In genomic region chr10:127510895-127511617, GRCm38 (mm10) we compare ENCODE assay signal across 8 mouse cellular contexts. TPM values are rescaled to one million over a fixed set of nuclear protein-coding genes. Genes with fewer than 3 reads are reported as not detected.
DNase-seq lines count a peak whose midpoint lies in the region; ATAC-seq and TF ChIP-seq lines count a peak whose summit lies in the region.

No protein-coding gene starts in this region.

- no peak for TF ChIP-seq POLR2A in spleen, adult 2 months (IDR thresholded peaks at IDR 0.05; ENCODE audit: low read depth, low read length)

- no peak overlapping the region for H3K27ac ChIP-seq in spleen, adult 2 months (ENCODE audit: insufficient read depth, low read length)
- no peak overlapping the region for H3K27ac ChIP-seq in limb, embryonic 15.5 days

- H3K36me3 ChIP-seq in spleen, adult 2 months (ENCODE audit: control insufficient read depth, insufficient read depth, low read length), result no peaks in the 10 kb centered on the region
- H3K36me3 ChIP-seq in limb, embryonic 15.5 days, result peaks cover 3% of the 10 kb centered on the region; the same call in 1 of the 2 replicates

- ATAC-seq in limb, embryonic 15.5 days (ENCODE audit: insufficient number of reproducible peaks, low FRiP score, low TSS enrichment, low read depth), result no peak

- 16% methylated on average over 11 of the region's 11 CpGs for WGBS in spleen, adult 2 months
- 13% methylated on average over 11 of the region's 11 CpGs for WGBS in limb, embryonic 15.5 days

- H3K9ac ChIP-seq in limb, embryonic 15.5 days, result no peak overlapping the region

- peak; percentile 65 for DNase-seq in cerebellum, adult 11-12 months
- no peak for DNase-seq in cerebellum, adult 18-20 months
- DNase-seq in spleen, adult 2 months (ENCODE audit: low read depth in 1 of 2, low spot score in 2 of 2), result no peak
- no peak for DNase-seq in spleen, adult 12 weeks (ENCODE audit: low spot score)
- DNase-seq in urinary bladder, adult 2 months (ENCODE audit: low spot score), result no peak
- no peak for DNase-seq in testis, postnatal 14 days (ENCODE audit: low spot score)
- no peak for DNase-seq in adrenal gland, postnatal 10 days

- H3K9me3 ChIP-seq in limb, embryonic 15.5 days, result no peaks in the 10 kb centered on the region

- TF ChIP-seq CTCF in spleen, adult 2 months (IDR thresholded peaks at IDR 0.05; ENCODE audit: extremely low read depth, insufficient read depth, insufficient read length, insufficient replicate concordance), result no peak

- H3K27me3 ChIP-seq in spleen, adult 2 months (ENCODE audit: control insufficient read depth, insufficient read depth, low read length), result peaks cover 16% of the 10 kb centered on the region
- peaks cover 80% of the 10 kb centered on the region for H3K27me3 ChIP-seq in limb, embryonic 15.5 days

- peaks cover 20% of the 10 kb centered on the region; the same call in 1 of the 2 replicates for H3K4me1 ChIP-seq in spleen, adult 2 months (ENCODE audit: control insufficient read depth, insufficient read depth, insufficient read length)
- peaks cover 80% of the 10 kb centered on the region for H3K4me1 ChIP-seq in limb, embryonic 15.5 days

- peak overlapping the region; percentile 62; the same call in 1 of the 2 replicates for H3K4me3 ChIP-seq in spleen, adult 2 months (ENCODE audit: extremely low read depth, insufficient read depth, insufficient read length)
- peak overlapping the region; percentile 50 for H3K4me3 ChIP-seq in limb, embryonic 15.5 days

- H3K4me2 ChIP-seq in limb, embryonic 15.5 days, result peak overlapping the region; percentile 97

RNA-seq across cellular contexts. Expression of gene Ndufa4l2, which starts 3.7 kb away (rescaled TPM):
- polyA plus RNA-seq in spleen, adult 2 months (2012; rRNA removed), result 6.9 and 12.2 TPM in 2 replicates
- polyA plus RNA-seq in limb, embryonic 15.5 days (2015; fragmentation: Nextera tagmentation; extraction: Ambion mirVana), result 328 and 370 TPM in 2 replicates
- polyA plus RNA-seq in urinary bladder, adult 2 months (2012; rRNA removed), result 21.2 and 32.1 TPM in 2 replicates
- 10 to 100 TPM; 49.3 to 56.4 TPM for total RNA-seq in adrenal gland, postnatal 10 days (2021)

RNA-seq across cellular contexts. Expression of gene Stac3, which starts 9.6 kb away (rescaled TPM):
- polyA plus RNA-seq in spleen, adult 2 months (2012; rRNA removed), result 2.0 and 2.2 TPM in 2 replicates
- 17.2 and 38.7 TPM in 2 replicates for polyA plus RNA-seq in limb, embryonic 15.5 days (2015; fragmentation: Nextera tagmentation; extraction: Ambion mirVana)
- polyA plus RNA-seq in urinary bladder, adult 2 months (2012; rRNA removed), result 2.3 and 4.3 TPM in 2 replicates
- total RNA-seq in adrenal gland, postnatal 10 days (2021), result 10 to 100 TPM in 1 of 2 experiments, 1 to 10 TPM in 1; 5.2 to 16.9 TPM

RNA-seq across cellular contexts. Expression of gene Shmt2, which starts 11.2 kb away (rescaled TPM):
- 99.9 and 133 TPM in 2 replicates for polyA plus RNA-seq in spleen, adult 2 months (2012; rRNA removed)
- polyA plus RNA-seq in limb, embryonic 15.5 days (2015; fragmentation: Nextera tagmentation; extraction: Ambion mirVana), result 112 and 122 TPM in 2 replicates
- polyA plus RNA-seq in urinary bladder, adult 2 months (2012; rRNA removed), result 58.7 and 63.9 TPM in 2 replicates
- 10 to 100 TPM; 56.1 to 57.7 TPM for total RNA-seq in adrenal gland, postnatal 10 days (2021)

RNA-seq across cellular contexts. Expression of gene Nxph4, which starts 23.3 kb away (rescaled TPM):
- polyA plus RNA-seq in spleen, adult 2 months (2012; rRNA removed), result not detected in 2 replicates
- 21.7 and 25.1 TPM in 2 replicates for polyA plus RNA-seq in limb, embryonic 15.5 days (2015; fragmentation: Nextera tagmentation; extraction: Ambion mirVana)
- 0.04 and 0.07 TPM in 2 replicates for polyA plus RNA-seq in urinary bladder, adult 2 months (2012; rRNA removed)
- 1 to 10 TPM; 5.3 TPM for total RNA-seq in adrenal gland, postnatal 10 days (2021)
